Mouse (Mus musculus): ENCODE measurements around the gene Pkn3.
"Not testable (repeated sequence)": the region's sequence is repeated elsewhere in the genome, so short reads cannot be mapped to it uniquely, and the experiment has no call there.

Pkn3 gene

DNA sequence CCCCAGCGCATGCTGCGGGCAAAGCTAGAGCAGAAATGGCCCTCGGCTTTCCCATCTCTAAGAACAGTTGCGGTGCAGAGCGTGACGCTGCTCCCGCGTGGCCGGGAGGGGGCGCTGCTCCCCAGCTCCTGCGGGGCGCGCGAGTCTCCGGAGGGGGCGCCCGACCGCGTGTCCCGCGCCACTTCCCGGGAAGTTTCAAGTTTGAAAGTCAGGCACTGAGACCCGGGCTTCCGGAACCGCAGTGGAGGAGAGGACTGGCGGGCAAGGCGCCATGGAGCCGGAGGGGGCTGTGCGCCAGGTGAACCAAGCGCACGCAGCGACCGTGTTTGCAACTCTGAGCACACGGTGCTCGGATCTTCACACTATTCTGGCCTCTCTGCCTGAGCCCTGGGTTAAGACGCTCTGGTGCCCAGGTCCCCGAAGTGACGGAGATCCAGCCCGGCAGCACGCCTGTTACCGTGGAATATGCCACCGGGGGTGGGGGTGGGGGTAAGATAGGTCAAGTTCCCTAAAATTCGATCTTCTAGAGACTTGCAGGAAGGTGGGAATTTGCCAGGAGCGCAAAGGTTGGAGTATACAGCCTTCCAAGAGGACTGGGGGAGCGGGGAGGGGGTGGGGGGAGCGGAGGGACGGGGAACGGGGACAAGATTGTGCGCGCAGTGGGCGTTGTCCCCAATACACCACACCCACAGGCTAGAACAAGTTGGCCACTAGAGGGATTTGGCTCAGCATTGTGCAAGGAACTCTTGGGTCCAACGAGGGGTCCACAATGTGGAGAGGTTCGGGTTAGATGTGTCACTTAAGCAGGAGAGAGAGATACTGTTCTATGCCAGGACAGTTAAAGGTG lies at the start of gene Pkn3:
Pkn3 (plus strand) TSS at position 183 of the 847 bp plus-strand sequence.
- peak; percentile 90 for DNase-seq (ENCODE audit: extremely low spot score)

DNA sequence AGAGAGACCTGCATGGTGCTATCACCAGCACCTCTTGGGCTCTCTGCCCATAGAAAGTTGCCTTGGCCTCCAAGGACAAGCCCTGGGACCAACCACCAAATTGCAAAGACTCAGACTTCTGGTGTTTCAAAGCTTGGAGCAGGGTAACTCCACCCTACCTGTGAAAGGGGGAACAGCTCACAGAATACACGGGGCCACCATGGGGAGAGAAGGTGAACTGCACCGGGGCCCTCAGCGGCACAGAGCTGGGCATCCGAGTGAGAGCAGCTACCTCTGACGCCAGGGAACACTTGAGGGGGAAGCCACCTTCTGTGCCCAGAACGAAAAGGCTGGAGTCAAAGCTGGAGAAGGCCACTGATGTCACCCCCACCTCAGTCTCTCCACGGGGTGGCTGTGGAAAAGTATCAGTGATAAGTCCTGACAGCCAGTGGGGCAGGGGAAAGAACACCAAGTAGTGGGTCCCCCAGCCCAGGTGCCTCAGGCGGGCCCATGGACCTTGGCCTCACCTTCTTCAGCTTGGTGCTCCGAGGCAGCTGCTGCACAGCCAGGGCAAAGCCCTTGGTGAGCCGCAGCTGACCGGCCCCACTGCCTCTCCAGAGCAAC lies 45.1 kb upstream of the Pkn3 start:
- DNase-seq (ENCODE audit: extremely low spot score): no peak

DNA sequence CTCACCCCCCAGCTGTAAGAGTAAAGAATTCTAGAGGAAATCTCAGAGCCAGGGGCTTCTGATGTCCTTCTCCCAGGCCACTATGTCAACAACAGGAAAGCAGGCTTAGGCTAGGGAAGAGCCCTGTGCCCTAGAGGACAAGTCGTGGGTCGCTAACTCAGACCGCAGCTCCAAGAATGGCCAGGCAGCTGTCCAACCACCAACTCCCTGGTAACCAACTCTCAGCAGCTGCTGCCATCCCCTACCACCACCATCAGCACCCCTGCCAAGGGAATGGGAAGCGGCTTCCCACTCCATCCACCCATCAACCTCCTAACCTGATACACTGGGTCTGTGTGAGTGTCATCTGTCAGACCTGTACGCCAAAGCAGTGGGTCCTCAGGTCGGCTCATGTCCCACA lies 44.5 kb upstream of the Pkn3 start:
- DNase-seq (ENCODE audit: extremely low spot score): no peak

DNA sequence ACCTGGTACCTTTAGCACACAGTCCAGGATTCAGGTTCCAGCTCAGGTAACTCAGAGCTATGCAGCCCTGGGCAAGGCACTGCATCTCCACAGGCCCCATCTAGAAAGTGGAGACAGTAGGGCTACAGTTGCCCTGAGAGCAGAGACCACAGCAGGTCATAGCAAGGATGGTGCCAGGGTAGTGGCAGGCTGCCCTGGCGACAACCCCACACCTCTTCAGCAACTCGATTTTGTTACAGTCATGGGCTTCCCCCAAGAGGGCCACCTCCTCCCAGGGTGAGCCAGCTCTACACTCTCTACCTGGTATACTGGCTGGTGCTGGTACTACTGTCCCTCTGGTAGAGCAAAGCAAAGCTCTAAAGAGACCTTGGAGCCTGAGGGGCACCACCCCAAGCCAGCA lies 39.7 kb upstream of the Pkn3 start:
- DNase-seq (ENCODE audit: extremely low spot score): no peak

DNA sequence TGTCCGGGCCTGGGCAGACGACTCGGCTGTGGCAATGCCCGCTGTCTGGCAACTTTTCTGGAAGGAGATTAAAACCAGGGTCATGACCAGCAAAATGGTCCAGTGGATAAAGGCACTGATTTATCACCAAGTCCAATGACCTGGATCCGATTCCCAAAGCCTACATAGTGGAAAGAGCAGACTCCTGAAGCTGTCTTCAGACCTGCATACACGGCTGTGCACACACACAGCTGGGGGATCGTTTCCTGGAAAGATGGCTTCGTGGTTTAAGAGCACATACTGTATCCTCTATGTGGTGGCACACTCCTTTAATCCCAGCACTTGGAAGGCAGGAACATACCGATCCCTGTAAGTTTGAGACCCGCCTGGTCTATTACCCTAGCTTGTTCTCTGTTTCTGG lies 39.1 kb upstream of the Pkn3 start:
- no peak for DNase-seq (ENCODE audit: extremely low spot score)

DNA sequence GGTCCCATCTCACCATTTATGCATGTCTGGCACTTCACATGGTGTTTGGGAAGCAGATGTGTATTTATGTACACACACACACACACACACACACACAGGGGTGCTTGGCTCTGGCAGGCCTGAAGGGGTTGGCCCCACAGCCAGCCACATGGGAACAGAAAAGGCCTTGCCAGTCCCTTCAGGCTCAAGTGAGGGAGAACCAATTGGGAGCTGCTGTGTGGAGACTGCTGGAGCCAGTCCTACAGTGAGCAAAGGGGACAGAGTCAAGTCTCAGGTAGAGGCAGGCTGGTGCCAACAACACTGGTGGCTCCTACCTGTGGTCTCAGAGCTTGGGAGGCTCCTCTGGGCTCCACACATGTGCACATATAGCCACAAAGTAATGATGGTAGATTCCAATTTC lies 37.8 kb upstream of the Pkn3 start:
- no peak for DNase-seq (ENCODE audit: extremely low spot score)

DNA sequence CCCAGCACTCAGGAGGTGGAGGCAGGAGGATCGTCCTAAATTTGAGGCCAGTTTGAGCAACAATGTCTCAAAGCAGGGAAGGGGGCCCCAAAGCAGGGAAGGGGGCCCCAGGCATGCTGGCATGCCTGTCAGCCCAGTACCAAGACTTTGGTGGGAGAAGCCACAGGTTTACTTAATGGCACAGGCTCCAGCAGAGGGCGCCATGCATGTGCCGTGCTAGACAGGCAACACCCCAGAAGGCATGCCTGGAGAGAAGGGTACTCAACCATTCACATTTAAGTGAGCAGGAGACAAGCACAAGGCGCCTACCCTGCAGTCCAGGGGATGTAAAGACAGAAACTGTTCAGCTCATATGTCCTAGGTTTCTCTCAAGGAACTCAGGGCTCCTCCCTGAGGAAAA lies 35.0 kb upstream of the Pkn3 start:
- DNase-seq (ENCODE audit: extremely low spot score): peak; percentile 76

DNA sequence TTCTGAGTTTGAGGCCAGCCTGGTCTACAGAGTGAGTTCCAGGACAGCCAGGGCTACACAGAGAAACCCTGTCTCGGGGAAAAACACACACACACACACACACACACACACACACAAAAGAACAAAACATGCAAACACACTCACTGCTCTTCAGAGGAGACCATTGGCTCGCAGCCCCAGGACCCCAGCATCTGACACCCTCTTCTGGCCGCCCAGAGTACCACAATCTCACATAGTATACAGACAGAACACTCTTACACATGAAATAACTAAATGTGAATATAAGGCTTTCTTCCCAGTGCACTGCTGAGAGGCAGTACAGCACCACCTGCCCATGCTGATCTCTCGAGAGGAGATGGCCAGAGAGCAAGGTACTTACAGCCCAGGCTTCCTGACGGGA lies 32.9 kb upstream of the Pkn3 start:
- no peak for DNase-seq (ENCODE audit: extremely low spot score)

DNA sequence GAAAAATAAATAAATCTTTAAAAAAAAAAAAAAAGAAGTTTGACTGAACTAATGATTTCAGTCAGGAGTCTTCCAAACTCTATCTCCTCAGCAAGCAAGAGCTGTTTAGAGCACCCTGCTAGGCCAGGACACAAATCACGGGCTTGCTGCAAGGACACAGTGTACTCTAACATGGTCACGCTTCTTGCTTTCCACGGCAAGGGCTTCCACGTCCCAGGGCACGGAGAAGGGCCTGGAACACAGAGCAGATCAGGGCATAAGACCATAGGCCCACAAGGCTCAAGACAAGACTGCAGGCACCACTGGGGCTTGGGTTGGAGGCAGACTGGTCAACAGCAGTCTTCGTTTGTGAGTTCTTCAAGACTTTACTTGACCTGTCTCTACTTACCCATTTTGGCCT lies 30.4 kb upstream of the Pkn3 start:
- DNase-seq (ENCODE audit: extremely low spot score): no peak

DNA sequence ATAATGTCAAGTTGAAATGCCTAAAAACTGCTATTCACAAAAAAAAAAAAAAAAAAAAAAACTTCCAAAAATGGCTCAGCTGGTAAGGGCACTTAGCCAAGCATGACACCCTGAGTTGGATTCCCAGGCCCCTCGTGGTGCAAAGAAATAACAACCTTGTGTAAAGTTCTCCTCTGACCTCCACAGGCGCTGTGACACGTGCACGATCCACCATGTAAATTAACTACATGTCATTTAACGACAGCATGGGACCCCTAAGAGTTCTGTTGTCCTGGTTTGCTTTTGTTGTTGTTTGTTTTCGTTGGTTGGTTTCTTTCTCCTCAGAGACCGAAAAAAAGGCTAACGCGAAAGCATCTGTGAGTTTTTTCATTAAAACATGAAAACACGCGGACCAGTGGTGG lies 29.4 kb upstream of the Pkn3 start:
- DNase-seq (ENCODE audit: extremely low spot score): no peak

DNA sequence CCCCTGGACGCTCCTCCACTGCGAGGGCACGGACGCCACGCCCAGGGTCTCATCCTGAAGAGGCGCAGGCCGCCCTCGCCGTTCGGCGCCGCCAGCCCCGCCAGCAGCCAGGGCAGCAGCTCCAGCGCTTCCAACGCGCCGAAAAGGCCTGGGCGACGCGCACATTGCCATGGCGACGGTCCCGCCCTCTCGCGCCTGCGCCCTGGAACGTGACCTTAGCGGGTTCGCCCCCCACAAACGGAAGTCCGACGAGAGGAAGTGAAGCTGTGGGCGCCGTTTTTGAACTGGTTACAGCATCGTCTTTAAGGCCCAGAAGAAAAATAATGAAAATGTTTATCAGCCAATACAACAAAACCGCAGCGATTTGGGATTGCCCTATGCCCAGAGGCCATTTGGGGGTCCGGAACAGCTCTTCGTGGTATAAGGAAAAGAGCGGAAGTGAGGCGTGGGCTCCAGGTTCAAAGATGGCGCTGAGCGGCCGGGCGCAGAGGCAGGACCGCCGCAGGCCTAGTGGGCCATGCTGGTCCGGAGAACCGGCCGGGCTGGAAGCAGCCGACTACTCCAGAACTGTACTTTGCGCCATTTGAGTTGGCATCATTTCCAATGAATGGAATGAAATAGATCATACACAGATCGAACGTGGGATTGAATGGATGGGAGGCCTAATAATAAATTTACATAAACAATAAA lies 28.6 kb upstream of the Pkn3 start, which contains the start of gene Wdr34:
Wdr34 (minus strand) TSS at position 183 of the 690 bp plus-strand sequence.
- peak; percentile 99 for DNase-seq (ENCODE audit: extremely low spot score)

DNA sequence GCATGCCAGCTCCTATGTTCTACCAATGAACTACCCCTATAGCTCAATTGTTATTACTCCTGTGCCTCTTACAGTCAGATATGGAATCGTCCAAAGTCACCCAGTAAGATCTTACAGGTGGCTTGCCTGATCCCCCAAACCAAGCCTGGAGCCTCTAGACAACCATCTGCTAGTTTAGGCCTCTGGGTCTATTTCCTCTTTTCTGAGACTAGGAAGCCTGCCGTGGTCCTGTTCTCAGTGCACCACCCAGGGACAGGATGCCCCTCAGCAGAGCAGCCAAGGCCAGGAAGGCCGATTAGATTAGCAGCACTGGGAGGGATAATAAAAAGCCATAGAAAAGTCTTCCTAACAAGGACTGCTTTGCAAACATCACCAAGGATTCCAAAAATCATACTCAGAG lies 27.7 kb upstream of the Pkn3 start:
- no peak for DNase-seq (ENCODE audit: extremely low spot score)

DNA sequence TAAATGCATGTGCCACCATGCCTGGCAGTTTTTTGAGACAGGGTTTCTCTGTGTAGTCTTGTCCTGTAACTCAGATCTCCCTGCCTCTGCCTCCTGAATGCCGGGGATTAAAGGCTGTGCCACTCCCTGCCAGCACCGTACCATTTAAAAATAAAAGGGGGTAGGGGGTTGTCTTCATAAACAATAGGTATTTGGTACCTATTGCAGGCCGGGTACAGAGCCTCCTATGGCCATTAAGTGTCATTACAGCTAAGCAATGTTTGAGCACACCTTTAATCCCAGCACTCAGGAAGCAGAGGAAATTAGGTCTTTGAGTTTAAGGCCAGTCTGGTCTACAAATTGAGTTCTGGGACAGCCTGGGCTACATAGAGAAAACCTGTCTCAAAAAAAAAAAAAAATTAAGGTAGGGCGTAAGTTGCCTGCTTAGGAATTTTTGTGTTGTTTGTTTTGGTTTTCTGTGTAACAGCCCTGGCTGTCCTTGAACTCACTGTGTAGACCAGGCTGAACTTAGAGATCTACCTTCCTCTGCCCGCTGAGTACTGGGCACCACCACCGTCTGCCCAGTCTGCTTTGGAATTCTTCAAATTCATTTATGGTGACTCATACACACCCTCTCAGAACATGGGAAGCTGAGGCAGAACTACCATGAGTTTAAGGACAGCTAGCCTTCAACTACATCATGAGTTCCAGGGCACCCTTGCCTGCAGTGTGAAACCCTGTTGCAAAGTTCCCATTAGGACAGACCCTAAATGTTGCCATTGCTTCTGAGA lies 25.3 kb upstream of the Pkn3 start:
- DNase-seq (ENCODE audit: extremely low spot score): no peak

DNA sequence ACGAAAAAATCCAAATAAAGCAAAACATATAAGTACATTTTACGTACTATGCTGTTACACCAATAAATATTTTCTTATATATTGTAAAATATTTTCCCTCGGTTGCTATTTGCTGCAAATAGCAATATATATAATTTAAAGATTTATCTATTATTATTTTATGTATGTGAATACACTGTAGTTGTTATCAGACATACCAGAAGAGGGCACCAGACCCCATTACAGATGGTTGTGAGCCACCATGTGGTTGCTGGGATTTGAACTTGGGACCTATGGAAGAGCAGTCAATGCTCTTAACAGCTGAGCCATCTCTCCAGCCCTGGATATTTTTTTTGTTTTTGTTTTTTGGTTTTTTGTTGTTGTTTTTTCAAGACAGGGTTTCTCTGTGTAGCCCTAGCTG lies 22.2 kb upstream of the Pkn3 start:
- not testable (repeated sequence) for DNase-seq (ENCODE audit: extremely low spot score)

DNA sequence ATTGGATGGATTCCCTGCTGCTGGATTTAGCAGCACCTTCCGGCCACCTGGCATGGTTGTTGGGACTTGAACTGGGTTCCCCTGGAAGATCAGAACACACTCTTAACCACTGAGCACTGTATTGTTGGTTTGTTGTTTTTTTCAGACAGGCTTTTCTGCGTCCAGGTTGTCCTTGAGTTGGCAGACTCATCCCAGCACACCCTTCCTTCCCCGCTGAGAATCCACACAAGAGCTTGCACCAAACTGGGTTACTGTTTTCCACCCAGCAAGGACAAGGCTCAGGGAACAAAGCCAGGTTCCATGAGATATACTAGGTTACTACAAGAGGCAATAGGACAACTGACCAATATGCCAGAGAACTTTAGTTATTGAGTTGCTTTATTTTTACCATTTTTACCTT lies 20.7 kb upstream of the Pkn3 start:
- no peak for DNase-seq (ENCODE audit: extremely low spot score)

DNA sequence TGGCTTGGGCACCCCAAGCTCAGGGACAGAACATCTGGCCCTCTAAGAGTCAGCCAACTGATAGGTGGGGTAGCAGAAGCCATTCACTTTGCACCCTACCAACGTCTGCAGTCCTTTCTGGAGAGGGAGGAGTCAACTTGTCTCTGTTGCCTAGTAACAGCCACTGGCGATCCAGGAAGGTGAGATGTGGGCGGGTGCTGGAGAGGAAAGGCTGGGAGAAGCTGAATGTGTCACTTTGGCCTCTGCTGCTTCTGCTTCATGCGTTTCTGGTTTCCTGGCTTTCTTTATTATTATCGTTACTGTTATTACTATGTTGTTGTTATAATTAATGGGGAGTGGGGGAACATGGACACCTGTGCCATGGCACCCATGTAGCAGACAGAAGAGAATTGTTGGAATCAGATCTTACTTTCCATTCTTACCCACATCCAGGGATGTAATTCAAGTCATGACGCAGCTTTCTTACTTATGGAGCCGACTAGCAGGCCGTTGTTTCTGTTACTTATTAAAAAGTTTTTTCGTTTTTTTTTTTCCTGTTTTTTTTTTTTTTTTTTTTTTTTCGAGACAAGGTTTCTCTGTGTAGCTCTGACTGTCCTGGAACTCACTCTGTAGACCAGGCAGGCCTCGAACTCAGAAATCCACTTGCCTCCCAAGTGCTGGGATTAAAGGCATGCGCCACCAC lies 20.1 kb upstream of the Pkn3 start, which contains the start of gene Set:
Set (plus strand) TSS at position 156 of the 682 bp plus-strand sequence.
- DNase-seq (ENCODE audit: extremely low spot score): no peak

DNA sequence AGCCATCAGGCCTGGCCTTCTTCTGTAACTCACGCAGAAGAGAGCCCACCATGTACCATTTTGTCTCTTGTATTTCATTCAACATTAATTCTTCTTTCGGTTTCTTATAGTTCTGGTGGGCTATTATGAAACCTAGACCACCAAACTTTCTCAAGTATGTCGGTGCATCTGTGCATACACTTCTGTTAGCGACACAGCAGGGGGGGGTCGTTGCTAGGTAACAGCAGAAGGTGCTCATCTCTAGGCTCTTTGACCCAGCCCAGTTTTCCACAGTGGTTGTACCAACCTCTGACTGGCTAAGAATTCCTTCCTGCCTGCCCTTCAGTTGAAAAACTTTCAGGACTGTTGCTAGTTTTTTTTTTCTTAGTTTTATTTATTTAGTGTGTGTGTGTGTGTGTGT lies 19.1 kb upstream of the Pkn3 start:
- peak; percentile 37 for DNase-seq (ENCODE audit: extremely low spot score)

DNA sequence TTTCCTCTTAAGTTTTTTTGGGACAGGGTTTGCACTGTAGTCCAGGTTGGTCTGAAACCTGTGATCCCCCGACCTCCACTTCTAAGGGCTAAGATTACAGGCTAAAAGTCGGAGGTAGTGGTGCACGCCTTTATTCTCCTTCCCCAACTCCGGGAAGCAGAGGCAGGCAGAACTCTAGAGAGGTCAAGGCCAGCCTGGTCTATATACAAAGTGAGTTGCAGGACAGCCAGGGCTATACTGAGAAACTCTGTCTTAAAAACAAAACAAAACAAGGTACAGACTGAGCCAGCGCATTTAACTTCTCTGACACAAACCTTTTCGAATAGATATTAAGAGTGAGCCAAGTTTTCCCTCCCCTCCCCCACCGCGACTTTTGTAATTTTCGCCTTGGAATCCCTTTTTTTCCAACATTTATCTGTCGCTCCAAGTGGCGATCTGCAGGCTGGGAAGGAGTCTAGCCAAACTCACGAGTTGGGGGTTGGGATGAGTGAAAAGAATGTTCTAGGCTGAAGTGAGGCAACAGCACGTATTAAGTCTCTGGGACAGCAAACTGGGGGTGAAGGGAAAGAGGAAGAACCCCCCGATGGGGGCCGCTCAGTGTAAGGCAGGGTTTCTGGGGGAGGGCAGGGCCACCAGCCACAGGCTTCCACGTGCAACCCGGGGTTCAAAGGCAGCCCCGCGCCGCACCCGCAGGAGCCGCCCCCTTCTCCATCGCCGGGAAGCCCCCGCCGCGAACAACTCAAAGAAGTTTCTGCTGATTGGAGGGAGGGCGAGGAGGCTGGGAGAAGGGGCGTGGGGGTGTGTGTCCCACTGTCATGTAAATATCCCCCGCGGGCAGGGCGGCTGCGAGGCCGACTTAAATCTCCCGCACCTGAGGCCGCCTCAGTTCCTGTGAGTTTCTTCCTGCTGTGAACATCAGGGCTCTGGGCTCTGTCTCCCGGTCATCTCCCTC lies 16.0 kb upstream of the Pkn3 start:
- DNase-seq (ENCODE audit: extremely low spot score): peak; percentile 89

DNA sequence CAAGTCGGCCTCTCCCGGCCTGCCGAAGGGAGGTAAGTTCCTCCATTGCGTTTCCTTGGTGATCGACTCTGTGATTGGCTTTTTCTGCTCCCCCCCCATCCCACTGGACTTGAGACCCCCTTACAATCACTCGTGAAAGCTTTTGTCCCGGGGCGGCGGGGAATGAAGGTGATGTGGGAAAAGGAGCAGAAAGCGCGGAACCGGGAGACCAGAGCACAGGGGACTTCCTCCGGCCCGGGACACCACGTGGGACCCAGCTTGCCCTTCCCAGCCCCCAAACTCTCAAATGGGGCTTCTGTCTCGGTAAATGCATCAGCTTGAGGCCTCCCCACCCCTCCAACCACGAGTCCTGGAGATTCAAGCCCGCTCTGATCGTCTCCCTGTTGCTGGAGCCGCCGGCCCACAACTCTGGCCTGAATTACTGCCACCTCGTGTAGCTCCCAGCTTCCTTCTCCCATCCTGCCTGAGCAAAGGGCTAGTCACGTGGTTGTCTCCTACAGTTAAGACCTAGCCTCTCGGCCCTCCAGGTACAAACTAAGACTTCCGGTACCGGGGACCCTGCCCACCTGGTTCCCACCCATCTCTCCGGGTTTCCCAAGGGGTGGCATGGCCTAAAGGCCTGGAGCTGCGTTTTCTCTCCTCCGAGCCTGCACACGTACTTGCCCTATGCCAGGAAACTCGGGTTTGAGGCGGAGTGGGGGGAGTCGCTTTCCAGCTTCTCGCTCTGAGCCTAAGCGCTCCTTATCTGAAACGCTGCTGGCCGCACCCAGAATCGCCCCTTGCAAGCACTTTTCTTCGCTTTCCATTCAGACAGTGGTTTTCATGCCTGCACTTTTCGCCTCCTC lies 15.0 kb upstream of the Pkn3 start:
- peak; percentile 87 for DNase-seq (ENCODE audit: extremely low spot score)
